Mouse (Mus musculus): ENCODE data around the gene Fxyd1.

Gene Fxyd1

GRCm38 (mm10) chr7:31057071-31057470 lies at the start of gene Fxyd1:
TSS of gene Fxyd1 (minus strand) at chr7:31057199.
- DNase-seq (ENCODE audit: low read depth, low spot score) = no peak

- no peak for DNase-seq (ENCODE audit: low read depth, low spot score)
These were observed 49.2 kb upstream of the Fxyd1 start for GRCm38 (mm10) chr7:31106166-31106565.

- peak; percentile 53 for DNase-seq (ENCODE audit: low read depth, low spot score)
These were observed 48.2 kb upstream of the Fxyd1 start for GRCm38 (mm10) chr7:31105061-31105768.

GRCm38 (mm10) chr7:31100786-31101185 lies 43.8 kb upstream of the Fxyd1 start:
- DNase-seq (ENCODE audit: low read depth, low spot score) = no peak

GRCm38 (mm10) chr7:31099612-31099982 lies 42.6 kb upstream of the Fxyd1 start:
- peak; percentile 40 for DNase-seq (ENCODE audit: low read depth, low spot score)

- DNase-seq (ENCODE audit: low read depth, low spot score) = peak; percentile 74
These were observed 42.0 kb upstream of the Fxyd1 start for GRCm38 (mm10) chr7:31098697-31099611.

- DNase-seq (ENCODE audit: low read depth, low spot score) = peak; percentile 94
These were observed 40.7 kb upstream of the Fxyd1 start for GRCm38 (mm10) chr7:31097583-31098248.

GRCm38 (mm10) chr7:31096892-31097564 lies 40.0 kb upstream of the Fxyd1 start:
- no peak for DNase-seq (ENCODE audit: low read depth, low spot score)

- peak; percentile 16 for DNase-seq (ENCODE audit: low read depth, low spot score)
These were observed 37.9 kb upstream of the Fxyd1 start for GRCm38 (mm10) chr7:31094774-31095501.

GRCm38 (mm10) chr7:31089721-31090120 lies 32.7 kb upstream of the Fxyd1 start:
- no peak for DNase-seq (ENCODE audit: low read depth, low spot score)

- no peak for DNase-seq (ENCODE audit: low read depth, low spot score)
These were observed 31.2 kb upstream of the Fxyd1 start for GRCm38 (mm10) chr7:31088206-31088605.

GRCm38 (mm10) chr7:31087262-31087661 lies 30.3 kb upstream of the Fxyd1 start:
- DNase-seq (ENCODE audit: low read depth, low spot score) = no peak

GRCm38 (mm10) chr7:31086175-31086755 lies 29.3 kb upstream of the Fxyd1 start:
- DNase-seq (ENCODE audit: low read depth, low spot score) = no peak

- DNase-seq (ENCODE audit: low read depth, low spot score) = peak; percentile 63
These were observed 28.2 kb upstream of the Fxyd1 start for GRCm38 (mm10) chr7:31085171-31085570.

- peak; percentile 27 for DNase-seq (ENCODE audit: low read depth, low spot score)
These were observed 27.1 kb upstream of the Fxyd1 start for GRCm38 (mm10) chr7:31084140-31084539.

- DNase-seq (ENCODE audit: low read depth, low spot score) = peak; percentile 70
These were observed 26.0 kb upstream of the Fxyd1 start for GRCm38 (mm10) chr7:31082831-31083588.

GRCm38 (mm10) chr7:31082106-31082505 lies 25.1 kb upstream of the Fxyd1 start:
- no peak for DNase-seq (ENCODE audit: low read depth, low spot score)

- no peak for DNase-seq (ENCODE audit: low read depth, low spot score)
These were observed 24.1 kb upstream of the Fxyd1 start for GRCm38 (mm10) chr7:31081106-31081505.

- DNase-seq (ENCODE audit: low read depth, low spot score) = no peak
These were observed 23.6 kb upstream of the Fxyd1 start for GRCm38 (mm10) chr7:31080611-31081010.

GRCm38 (mm10) chr7:31079670-31080069 lies 22.7 kb upstream of the Fxyd1 start:
- DNase-seq (ENCODE audit: low read depth, low spot score) = no peak
